Mouse (Mus musculus): ENCODE measurements around the gene Tspear. TPM values are rescaled to one million over a fixed set of nuclear protein-coding genes. Genes with fewer than 3 reads are reported as not detected.
"Not testable (repeated sequence)": the region's sequence is repeated elsewhere in the genome, so short reads cannot be mapped to it uniquely, and the experiment has no call there.

Tspear gene
- polyA plus RNA-seq, 1 experiment from 2014 or later: 1.5 TPM

GRCm38 (mm10) chr10:77724855-77725254 is 38.5 kb downstream of the Tspear start:
- Histone ChIP-seq H3K27me3 (ENCODE audit: control insufficient read depth, insufficient read depth, low read length) (no peaks in the 10 kb centered on the region), H3K4me3 (ENCODE audit: low read depth, low read length) (no peak overlapping the region), H3K4me1 (ENCODE audit: control insufficient read depth, insufficient read depth, low read length) (no peaks in the 10 kb centered on the region), H3K9me3 (ENCODE audit: control insufficient read depth, low read length) (no peaks in the 10 kb centered on the region), H3K9ac (replicated peaks; ENCODE audit: low read depth, low read length) (no peak overlapping the region), H3K36me3 (ENCODE audit: control insufficient read depth, insufficient read depth, low read length) (no peaks in the 10 kb centered on the region), H3K4me2 (ENCODE audit: low read depth, low read length) (no peak overlapping the region), H3K27ac (ENCODE audit: low read depth, low read length) (no peak overlapping the region)
- 76% methylated on average over 8 of the region's 8 CpGs for WGBS
- no peak for ATAC-seq (ENCODE audit: low read depth)

- Histone ChIP-seq H3K4me1 (ENCODE audit: control insufficient read depth, insufficient read depth, low read length) (no peaks in the 10 kb centered on the region), H3K4me3 (ENCODE audit: low read depth, low read length) (no peak within 1 kb of the TSS), H3K9ac (replicated peaks; ENCODE audit: low read depth, low read length) (no peak within 1 kb of the TSS), H3K9me3 (ENCODE audit: control insufficient read depth, low read length) (no peaks in the 10 kb centered on the region), H3K27ac (ENCODE audit: low read depth, low read length) (no peak within 1 kb of the TSS), H3K36me3 (ENCODE audit: control insufficient read depth, insufficient read depth, low read length) (no peaks in the 10 kb centered on the region), H3K4me2 (ENCODE audit: low read depth, low read length) (no peak within 1 kb of the TSS), H3K27me3 (ENCODE audit: control insufficient read depth, insufficient read depth, low read length) (no peaks in the 10 kb centered on the region)
- no peak for ATAC-seq (ENCODE audit: low read depth)
- 45% methylated on average over 3 of the region's 3 CpGs for WGBS
These were observed 39.8 kb downstream of the Tspear start, which contains the start of gene Gm10100 for GRCm38 (mm10) chr10:77726186-77726585. TSS of gene Gm10100 (plus strand) at chr10:77726486.

DNA sequence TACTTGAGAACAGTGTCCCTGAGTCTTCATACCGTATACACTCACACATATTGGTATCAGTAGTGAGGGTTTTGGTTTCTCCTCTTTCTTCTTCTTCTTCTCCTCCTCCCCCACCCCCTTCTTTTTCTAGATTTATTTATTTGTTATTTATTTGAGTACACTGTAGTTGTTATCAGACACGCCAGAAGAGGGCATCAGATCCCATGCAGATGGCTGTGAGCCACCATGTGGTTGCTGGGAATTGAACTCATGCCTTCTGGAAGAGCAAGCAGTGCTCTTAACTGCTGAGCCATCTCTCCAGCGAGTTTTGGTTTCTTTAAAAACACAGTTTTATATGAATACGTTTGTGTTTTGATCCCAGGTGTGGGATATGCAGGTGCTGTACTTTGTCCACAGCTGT is 41.9 kb downstream of the Tspear start:
- Histone ChIP-seq H3K4me3 (ENCODE audit: low read depth, low read length) (no peak overlapping the region), H3K9me3 (ENCODE audit: control insufficient read depth, low read length) (no peaks in the 10 kb centered on the region), H3K27ac (ENCODE audit: low read depth, low read length) (no peak overlapping the region), H3K4me1 (ENCODE audit: control insufficient read depth, insufficient read depth, low read length) (no peaks in the 10 kb centered on the region), H3K9ac (replicated peaks; ENCODE audit: low read depth, low read length) (no peak overlapping the region), H3K27me3 (ENCODE audit: control insufficient read depth, insufficient read depth, low read length) (no peaks in the 10 kb centered on the region), H3K36me3 (ENCODE audit: control insufficient read depth, insufficient read depth, low read length) (no peaks in the 10 kb centered on the region), H3K4me2 (ENCODE audit: low read depth, low read length) (no peak overlapping the region)
- 60% methylated on average over 4 of the region's 4 CpGs for WGBS
- ATAC-seq (ENCODE audit: low read depth): no peak

- ATAC-seq (ENCODE audit: low read depth): no peak
- H3K36me3 ChIP-seq (ENCODE audit: control insufficient read depth, insufficient read depth, low read length): no peaks in the 10 kb centered on the region
- H3K4me1 ChIP-seq (ENCODE audit: control insufficient read depth, insufficient read depth, low read length): no peaks in the 10 kb centered on the region
- no peaks in the 10 kb centered on the region for H3K27me3 ChIP-seq (ENCODE audit: control insufficient read depth, insufficient read depth, low read length)
- no peak overlapping the region for H3K9ac ChIP-seq (replicated peaks; ENCODE audit: low read depth, low read length)
- WGBS: 51% methylated on average over 4 of the region's 4 CpGs
- no peaks in the 10 kb centered on the region for H3K9me3 ChIP-seq (ENCODE audit: control insufficient read depth, low read length)
- no peak overlapping the region for H3K27ac ChIP-seq (ENCODE audit: low read depth, low read length)
- no peak overlapping the region for H3K4me2 ChIP-seq (ENCODE audit: low read depth, low read length)
- no peak overlapping the region for H3K4me3 ChIP-seq (ENCODE audit: low read depth, low read length)
These were observed 42.9 kb downstream of the Tspear start for GRCm38 (mm10) chr10:77729241-77729640.

DNA sequence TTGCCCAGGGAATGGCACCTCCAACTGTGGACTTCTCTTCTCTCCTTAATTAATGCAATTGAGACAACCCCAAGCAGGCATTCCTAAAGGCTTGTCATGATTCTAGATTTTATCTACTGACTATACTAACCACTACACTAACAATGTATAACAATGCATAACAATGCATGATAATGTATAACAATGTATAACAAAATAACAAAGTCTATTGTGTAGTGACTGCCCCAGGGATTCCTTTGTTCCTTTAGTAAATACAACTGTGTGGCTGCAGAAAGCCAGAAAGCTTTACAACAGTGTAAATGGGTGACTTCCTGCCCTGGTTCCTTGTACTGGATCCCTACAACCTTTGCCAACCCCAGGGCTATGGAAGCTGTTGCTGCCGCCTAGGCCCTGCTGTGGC is 49.6 kb downstream of the Tspear start:
- no peak for ATAC-seq (ENCODE audit: low read depth)

GRCm38 (mm10) chr10:77738929-77739328 is 52.6 kb downstream of the Tspear start:
- no peak overlapping the region for H3K4me3 ChIP-seq (ENCODE audit: low read depth, low read length)
- H3K4me2 ChIP-seq (ENCODE audit: low read depth, low read length): no peak overlapping the region
- H3K4me1 ChIP-seq (ENCODE audit: control insufficient read depth, insufficient read depth, low read length): no peaks in the 10 kb centered on the region
- no peak overlapping the region for H3K9ac ChIP-seq (replicated peaks; ENCODE audit: low read depth, low read length)
- H3K27ac ChIP-seq (ENCODE audit: low read depth, low read length): no peak overlapping the region
- WGBS: 89% methylated on average over 4 of the region's 4 CpGs
- H3K9me3 ChIP-seq (ENCODE audit: control insufficient read depth, low read length): 0 out of 2 replicates have a peak, but pooled peaks cover 3% of the 10 kb centered on the region
- no peaks in the 10 kb centered on the region for H3K27me3 ChIP-seq (ENCODE audit: control insufficient read depth, insufficient read depth, low read length)
- no peaks in the 10 kb centered on the region for H3K36me3 ChIP-seq (ENCODE audit: control insufficient read depth, insufficient read depth, low read length)
- ATAC-seq (ENCODE audit: low read depth): no peak

More for the DNA sequence above, 49.6 kb downstream of the Tspear start:
- no peaks in the 10 kb centered on the region for H3K27me3 ChIP-seq (ENCODE audit: control insufficient read depth, insufficient read depth, low read length)
- H3K4me2 ChIP-seq (ENCODE audit: low read depth, low read length): no peak overlapping the region
- no peak overlapping the region for H3K9ac ChIP-seq (replicated peaks; ENCODE audit: low read depth, low read length)
- H3K9me3 ChIP-seq (ENCODE audit: control insufficient read depth, low read length): 0 out of 2 replicates have a peak, but pooled peaks cover 3% of the 10 kb centered on the region
- WGBS: 73% methylated on average over 1 of the region's 1 CpGs
- no peak overlapping the region for H3K4me3 ChIP-seq (ENCODE audit: low read depth, low read length)
- H3K36me3 ChIP-seq (ENCODE audit: control insufficient read depth, insufficient read depth, low read length): no peaks in the 10 kb centered on the region
- no peak overlapping the region for H3K27ac ChIP-seq (ENCODE audit: low read depth, low read length)
- H3K4me1 ChIP-seq (ENCODE audit: control insufficient read depth, insufficient read depth, low read length): no peaks in the 10 kb centered on the region

- not testable (repeated sequence) for H3K4me1 ChIP-seq (ENCODE audit: control insufficient read depth, insufficient read depth, low read length); H3K27ac ChIP-seq (ENCODE audit: low read depth, low read length); H3K36me3 ChIP-seq (ENCODE audit: control insufficient read depth, insufficient read depth, low read length); H3K4me3 ChIP-seq (ENCODE audit: low read depth, low read length); H3K27me3 ChIP-seq (ENCODE audit: control insufficient read depth, insufficient read depth, low read length); ATAC-seq (ENCODE audit: low read depth); H3K9ac ChIP-seq (replicated peaks; ENCODE audit: low read depth, low read length); H3K4me2 ChIP-seq (ENCODE audit: low read depth, low read length); H3K9me3 ChIP-seq (ENCODE audit: control insufficient read depth, low read length)
- 68% methylated on average over 4 of the region's 5 CpGs for WGBS
These were observed 55.7 kb downstream of the Tspear start, which contains the start of gene Gm18596 for GRCm38 (mm10) chr10:77741924-77742688. TSS of gene Gm18596 (minus strand) at chr10:77742638.

- not testable (repeated sequence) for H3K4me3 ChIP-seq (ENCODE audit: low read depth, low read length); H3K9ac ChIP-seq (replicated peaks; ENCODE audit: low read depth, low read length); H3K27ac ChIP-seq (ENCODE audit: low read depth, low read length); H3K4me2 ChIP-seq (ENCODE audit: low read depth, low read length); H3K4me1 ChIP-seq (ENCODE audit: control insufficient read depth, insufficient read depth, low read length); H3K27me3 ChIP-seq (ENCODE audit: control insufficient read depth, insufficient read depth, low read length); H3K9me3 ChIP-seq (ENCODE audit: control insufficient read depth, low read length); H3K36me3 ChIP-seq (ENCODE audit: control insufficient read depth, insufficient read depth, low read length); ATAC-seq (ENCODE audit: low read depth)
- WGBS: 73% methylated on average over 1 of the region's 1 CpGs
These were observed 64.3 kb downstream of the Tspear start for GRCm38 (mm10) chr10:77750686-77751085.

GRCm38 (mm10) chr10:77751254-77751653 is 64.9 kb downstream of the Tspear start, which contains the start of gene Gm9736:
TSS of gene Gm9736 (minus strand) at chr10:77751354.
- not testable (repeated sequence) for ATAC-seq (ENCODE audit: low read depth); H3K9me3 ChIP-seq (ENCODE audit: control insufficient read depth, low read length); H3K27me3 ChIP-seq (ENCODE audit: control insufficient read depth, insufficient read depth, low read length); H3K27ac ChIP-seq (ENCODE audit: low read depth, low read length); H3K4me1 ChIP-seq (ENCODE audit: control insufficient read depth, insufficient read depth, low read length); H3K4me3 ChIP-seq (ENCODE audit: low read depth, low read length); H3K36me3 ChIP-seq (ENCODE audit: control insufficient read depth, insufficient read depth, low read length); H3K9ac ChIP-seq (replicated peaks; ENCODE audit: low read depth, low read length); H3K4me2 ChIP-seq (ENCODE audit: low read depth, low read length)
- 78% methylated on average over 1 of the region's 1 CpGs for WGBS
